Mouse (Mus musculus) hindlimb bud, embryonic 11.5 days (tissue): Measurements from ENCODE around the gene Anxa6.

Source experiments
- DNase-seq: peaks from one replicate; pipeline ENCODE4 v3.0.0-alpha.2; 2012; ENCODE audit warnings: low read depth, low spot score; ENCODE audit errors: extremely low spot score

Gene Anxa6

GRCm38 (mm10) chr11:54931405-54932093, 101.7 kb downstream of the Anxa6 start:
- DNase-seq: no peak

DNA sequence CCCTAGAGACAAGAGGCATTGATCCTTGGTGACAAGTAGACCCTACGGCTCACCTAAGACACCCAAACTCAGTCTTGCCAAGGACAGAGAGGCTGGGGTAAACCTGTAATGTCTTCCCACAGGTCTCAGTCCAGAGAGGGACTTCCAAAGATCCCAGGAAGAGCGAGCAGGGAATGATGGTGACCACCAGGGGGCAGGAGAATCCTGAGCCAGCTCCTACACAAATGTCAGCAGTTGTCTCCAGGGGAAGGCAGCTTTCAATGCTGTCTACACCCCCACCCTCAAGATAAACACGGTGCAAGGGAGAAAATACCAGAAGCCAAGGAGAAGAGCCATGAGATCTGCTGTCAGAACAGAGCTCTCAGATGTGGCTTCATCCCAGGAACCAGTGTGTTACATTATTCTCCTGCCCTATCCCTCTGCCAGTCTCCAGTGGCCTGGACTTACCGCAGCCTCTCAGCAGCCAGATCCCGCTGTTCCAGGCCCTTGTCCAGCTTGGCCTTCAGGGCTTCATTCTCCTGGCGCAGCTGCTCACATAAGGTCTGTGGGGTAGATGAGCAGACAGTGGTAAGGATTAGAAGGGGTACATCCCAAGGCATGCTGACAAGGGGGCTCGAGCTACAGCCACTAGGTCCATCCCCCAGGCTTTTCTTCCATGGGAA, 102.8 kb downstream of the Anxa6 start:
- no peak for DNase-seq

- DNase-seq: no peak
These were observed 103.5 kb downstream of the Anxa6 start for GRCm38 (mm10) chr11:54929744-54930143.

GRCm38 (mm10) chr11:54929290-54929689, 104.0 kb downstream of the Anxa6 start:
- no peak for DNase-seq
